23 mouse cellular contexts compared by ENCODE assay signal in genomic region chr5:134977837-134978236, GRCm38 (mm10). TPM values are rescaled to one million over a fixed set of nuclear protein-coding genes. Genes with fewer than 3 reads are reported as not detected.
DNase-seq lines count a peak whose midpoint lies in the region; TF ChIP-seq lines count a peak whose summit lies in the region.
"Had no signal": no experiment of that assay in that cellular context is flagged by ENCODE, and none has a peak within 500 bp of the region (broad histone marks: within the 10 kb centered on the region; RNA-seq: fewer than 3 reads in every experiment).

No protein-coding gene starts in this region.

- peaks cover 0 to 30% of the 10 kb centered on the region in 2 experiments; a peak in 2 of 4 replicates for H3K36me3 ChIP-seq in MEL (ENCODE audit: control insufficient read depth in 1 of 2, insufficient read depth in 2 of 2, low read length in 2 of 2)
- H3K36me3 ChIP-seq: G1E had no signal

- H3K27ac ChIP-seq in MEL (ENCODE audit: control insufficient read depth, low read depth, low read length): peak overlapping the region; percentile 18; the same call in 1 of the 2 replicates

- no peaks in the 10 kb centered on the region for H3K9me3 ChIP-seq in MEL (replicated peaks; ENCODE audit: insufficient read depth, low read length)
- H3K9me3 ChIP-seq: G1E had no signal

- no peak for TF ChIP-seq RAD21 in MEL (IDR thresholded peaks at IDR 0.05; ENCODE audit: low read depth, low read length)

- H3K4me3 ChIP-seq in MEL (ENCODE audit: control insufficient read depth in 1 of 2, insufficient read depth in 1 of 2, low read depth in 2 of 2, low read length in 2 of 2): no peak overlapping the region

- TF ChIP-seq CTCF in MEL (IDR thresholded peaks at IDR 0.05 in 2 of 3, conservative IDR thresholded peaks at IDR 0.05 in 1 of 3; ENCODE audit: control insufficient read depth in 1 of 3, insufficient read depth in 1 of 3, low read depth in 2 of 3, low read length in 3 of 3, poor library complexity in 1 of 3, severe bottlenecking in 1 of 3): no peak

- H3K9ac ChIP-seq in MEL (ENCODE audit: control insufficient read depth, low read depth, low read length, poor library complexity, severe bottlenecking): no peak overlapping the region

- H3K27me3 ChIP-seq in MEL (ENCODE audit: control insufficient read depth in 1 of 2, insufficient read depth in 2 of 2, low read length in 2 of 2): no peaks in the 10 kb centered on the region
- H3K27me3 ChIP-seq: Patski had no signal

- DNase-seq in 416B (ENCODE audit: low read depth) (peak; percentile 64), MEL (ENCODE audit: low read depth, low spot score) (peak; percentile 47)
- DNase-seq in layer of hippocampus, postnatal 10 days (ENCODE audit: low spot score in 2 of 2): no peak
- DNase-seq in layer of hippocampus, postnatal 36 days: no peak
- DNase-seq: adrenal gland, adult 2 months; adrenal gland, adult 8-10 months; adrenal gland, postnatal 10 days; adrenal gland, postnatal 14 days; adrenal gland, postnatal 25 days; adrenal gland, postnatal 36 days; B cell, adult 2 months; cerebellum, adult 11 months; cerebellum, adult 11-12 months; cerebellum, adult 18-20 months; cerebellum, adult 2 months; cerebellum, adult 8-10 months had no signal

- TF ChIP-seq EP300 in MEL (IDR thresholded peaks at IDR 0.05; ENCODE audit: low read depth in 1 of 2, low read length in 2 of 2): peak in 1 of 2 experiments; percentile 77; a peak in 2 of 4 replicates

- H3K4me1 ChIP-seq in MEL (ENCODE audit: control insufficient read depth in 1 of 2, insufficient read depth in 2 of 2, low read length in 2 of 2): peaks cover 13 to 43% of the 10 kb centered on the region in 2 experiments

- no peak for TF ChIP-seq POLR2A in MEL (IDR thresholded peaks at IDR 0.05; ENCODE audit: control insufficient read depth in 1 of 2, insufficient read depth in 1 of 2, low read depth in 1 of 2, low read length in 2 of 2, poor library complexity in 1 of 2)

- 0 out of 2 replicates have a peak, but pooled peaks cover 2% of the 10 kb centered on the region for H3K79me2 ChIP-seq in MEL (ENCODE audit: control insufficient read depth, insufficient read depth, low read length, poor library complexity)

TF ChIP-seq in MEL, 35 proteins besides CTCF, POLR2A, EP300 and RAD21:
- TF ChIP-seq TCF12 (IDR thresholded peaks at IDR 0.05; ENCODE audit: low read depth, low read length) (peak; percentile 34; the same call in 1 of the 2 replicates), GATA1 (IDR thresholded peaks at IDR 0.05; ENCODE audit: low read depth, low read length) (peak; percentile 46; the same call in 1 of the 2 replicates), MYB (IDR thresholded peaks at IDR 0.05; ENCODE audit: low read depth, low read length) (peak; percentile 63), MYC (IDR thresholded peaks at IDR 0.05; ENCODE audit: low read depth, low read length) (0 out of 2 replicates have a peak, but pooled peaks have one; percentile 17), TAL1 (IDR thresholded peaks at IDR 0.05; ENCODE audit: low read length) (peak; percentile 27; the same call in 1 of the 2 replicates), BHLHE40 (IDR thresholded peaks at IDR 0.05; ENCODE audit: borderline replicate concordance, low read depth, low read length) (no peak), MAX (IDR thresholded peaks at IDR 0.05; ENCODE audit: low read length) (0 out of 2 replicates have a peak, but pooled peaks have one; percentile 19), KAT2A (conservative IDR thresholded peaks at IDR 0.05; ENCODE audit: low read depth, low read length) (no peak)
TF ChIP-seq in MEL: peak in this region for 6.

RNA-seq across cellular contexts. Expression of gene Cldn3, which starts 8.2 kb away (rescaled TPM):
- not detected in 2 replicates for total RNA-seq in MEL (2012; rRNA removed)
- 1 to 10 TPM in 1 of 2 experiments, not detected in 1; 1.1 TPM for polyA plus RNA-seq in MEL (2012; ENCODE audit: insufficient read depth in 1 of 2, insufficient read length in 2 of 2, low read depth in 1 of 2, low replicate concordance in 2 of 2, missing spikeins in 1 of 2)
- total RNA-seq in layer of hippocampus, postnatal 10 days (2021): 1 to 10 TPM; 3.5 to 5.2 TPM
- total RNA-seq in layer of hippocampus, postnatal 36 days (2021): under 1 TPM; 0.61 to 0.92 TPM
- total RNA-seq: CH12.LX, G1E had no signal
- polyA plus RNA-seq: activated CD4-positive, CD25-positive, alpha-beta regulatory T cell, adult 4 months; C2C12; CD4-positive, CD25-positive, alpha-beta regulatory T cell, adult 4 months; Patski had no signal

RNA-seq across cellular contexts. Expression of gene Cldn4, which starts 31.1 kb away (rescaled TPM):
- total RNA-seq in MEL (2012; rRNA removed): 0.08 TPM in 1 of 2 replicates, not detected in the other
- polyA plus RNA-seq in MEL (2012; ENCODE audit: insufficient read depth in 1 of 2, insufficient read length in 2 of 2, low read depth in 1 of 2, low replicate concordance in 2 of 2, missing spikeins in 1 of 2): under 1 TPM in 1 of 2 experiments, not detected in 1; 0.04 TPM
- not detected for total RNA-seq in layer of hippocampus, postnatal 10 days (2021)
- total RNA-seq in layer of hippocampus, postnatal 36 days (2021): not detected
- total RNA-seq: adrenal gland, adult 18-20 months; adrenal gland, adult 2 months; adrenal gland, adult 8-10 months; adrenal gland, postnatal 14 days; adrenal gland, postnatal 25 days; adrenal gland, postnatal 36 days had no signal
- polyA plus RNA-seq: activated CD4-positive, CD25-positive, alpha-beta regulatory T cell, adult 4 months; adrenal gland, adult 2 months; G1E had no signal

RNA-seq across cellular contexts. Expression of gene Abhd11, which starts 31.1 kb away (rescaled TPM):
- total RNA-seq in MEL (2012; rRNA removed): 43.0 and 55.9 TPM in 2 replicates
- polyA plus RNA-seq in MEL (2012; ENCODE audit: insufficient read depth in 1 of 2, insufficient read length in 2 of 2, low read depth in 1 of 2, low replicate concordance in 2 of 2, missing spikeins in 1 of 2): 10 to 100 TPM in 1 of 2 experiments, not detected in 1; 51.7 TPM
- total RNA-seq in layer of hippocampus, postnatal 10 days (2021): 10 to 100 TPM; 41.1 to 49.2 TPM
- 10 to 100 TPM; 27.7 to 33.1 TPM for total RNA-seq in layer of hippocampus, postnatal 36 days (2021)

RNA-seq across cellular contexts. Expression of gene Stx1a, which starts 45.4 kb away (rescaled TPM):
- 3.2 and 3.3 TPM in 2 replicates for total RNA-seq in MEL (2012; rRNA removed)
- 1 to 10 TPM in 1 of 2 experiments, not detected in 1; 6.0 TPM for polyA plus RNA-seq in MEL (2012; ENCODE audit: insufficient read depth in 1 of 2, insufficient read length in 2 of 2, low read depth in 1 of 2, low replicate concordance in 2 of 2, missing spikeins in 1 of 2)
- 100 to 1,000 TPM; 182 to 196 TPM for total RNA-seq in layer of hippocampus, postnatal 10 days (2021)
- 10 to 100 TPM; 96.3 to 96.4 TPM for total RNA-seq in layer of hippocampus, postnatal 36 days (2021)

RNA-seq across cellular contexts. Expression of gene Mettl27, which starts 45.7 kb away (rescaled TPM):
- 0.75 and 0.96 TPM in 2 replicates for total RNA-seq in MEL (2012; rRNA removed)
- 1 to 10 TPM in 1 of 2 experiments, not detected in 1; 3.1 TPM for polyA plus RNA-seq in MEL (2012; ENCODE audit: insufficient read depth in 1 of 2, insufficient read length in 2 of 2, low read depth in 1 of 2, low replicate concordance in 2 of 2, missing spikeins in 1 of 2)
- 10 to 100 TPM in 1 of 2 experiments, 1 to 10 TPM in 1; 9.3 to 10.8 TPM for total RNA-seq in layer of hippocampus, postnatal 10 days (2021)
- 1 to 10 TPM; 7.1 to 8.4 TPM for total RNA-seq in layer of hippocampus, postnatal 36 days (2021)

Comparison
In these comparisons a context has a peak if more than half of its experiments do, and no peak if none do; other contexts are left out.
1. DNase-seq: peak in 416B (single experiment) and MEL (single experiment); none in layer of hippocampus, postnatal 10 days (0 of 2) and layer of hippocampus, postnatal 36 days (0 of 2).